Mouse (Mus musculus): ENCODE measurements around the gene Bdnf.

Gene Bdnf

GRCm38 (mm10) chr2:109704053-109704452, 29.6 kb downstream of the Bdnf start:
- DNase-seq (ENCODE audit: low spot score in 2 of 2), result no peak

DNA sequence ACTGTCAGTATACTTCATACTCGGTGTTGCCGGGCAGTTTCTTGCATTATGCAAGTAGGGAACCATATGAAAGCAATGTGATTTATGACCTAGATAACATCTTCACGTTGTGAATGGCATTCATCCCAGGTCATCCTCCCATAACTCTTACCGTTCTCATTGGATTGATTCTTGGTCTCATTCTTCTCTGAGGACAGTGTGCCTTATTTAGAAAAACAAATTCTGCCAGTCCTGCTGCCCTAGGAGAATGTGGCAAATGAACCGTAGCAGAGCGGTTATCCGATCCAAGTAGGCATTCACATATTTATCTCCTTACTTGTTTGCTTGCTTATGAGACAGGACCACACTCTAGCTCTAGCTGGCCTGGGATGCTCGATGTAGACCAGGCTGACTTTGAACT, 32.0 kb downstream of the Bdnf start:
- DNase-seq (ENCODE audit: low spot score in 2 of 2), result no peak

DNA sequence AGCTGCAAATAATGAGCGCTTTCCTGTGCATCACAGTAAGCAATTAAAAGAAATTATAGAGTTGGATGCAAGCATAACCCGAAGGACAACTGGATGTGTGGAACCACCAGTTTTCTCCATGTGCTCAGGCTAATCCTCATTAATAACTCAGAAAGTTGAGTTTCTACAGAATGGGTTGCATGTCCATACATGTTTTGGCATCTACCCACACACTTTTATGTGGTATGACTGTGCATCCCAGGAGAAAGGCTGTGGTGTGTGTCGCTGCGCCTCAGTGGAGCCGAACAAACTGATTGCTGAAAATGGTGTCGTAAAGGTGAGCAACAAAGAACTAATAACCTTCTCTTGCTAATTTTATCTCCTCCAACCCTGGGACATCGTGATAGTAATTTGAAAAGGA, 34.8 kb downstream of the Bdnf start:
- DNase-seq (ENCODE audit: low spot score in 2 of 2), result no peak

DNA sequence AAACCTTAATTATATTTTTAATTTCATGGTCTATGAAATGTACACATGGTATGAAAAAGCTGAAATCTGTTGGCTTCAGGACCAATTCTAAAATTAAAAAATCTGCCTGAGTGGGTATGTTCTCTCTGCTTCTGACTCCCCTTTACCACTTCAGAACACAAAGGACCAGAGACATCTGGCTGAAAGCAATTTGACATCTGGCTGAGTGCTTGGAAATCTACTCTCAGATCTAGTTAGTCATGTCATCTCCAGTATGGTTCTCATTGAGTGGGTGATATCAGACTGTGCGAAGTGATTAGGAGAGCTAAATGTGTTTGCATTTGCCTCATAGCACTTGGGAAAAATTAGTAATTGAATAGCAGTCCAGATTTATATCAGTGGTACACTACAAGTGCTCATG, 36.5 kb downstream of the Bdnf start:
- DNase-seq (ENCODE audit: low spot score in 2 of 2), result no peak

DNA sequence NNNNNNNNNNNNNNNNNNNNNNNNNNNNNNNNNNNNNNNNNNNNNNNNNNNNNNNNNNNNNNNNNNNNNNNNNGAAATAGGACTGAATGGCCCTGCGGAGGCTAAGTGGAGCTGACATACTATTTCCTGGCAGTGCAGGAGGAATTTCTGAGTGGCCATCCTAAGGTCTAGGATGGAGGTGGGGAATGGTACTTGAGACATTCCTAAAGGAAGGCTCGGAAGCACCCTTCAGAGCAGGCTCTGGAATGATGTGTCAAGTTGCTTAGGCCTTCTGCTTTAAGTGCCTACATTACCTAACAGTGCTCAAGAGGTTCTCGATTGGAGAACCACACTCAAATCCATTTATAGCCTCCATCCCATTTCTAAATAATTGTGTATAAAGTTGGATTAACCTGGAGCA, 50.8 kb downstream of the Bdnf start:
- DNase-seq (ENCODE audit: low spot score in 2 of 2), result no peak

DNA sequence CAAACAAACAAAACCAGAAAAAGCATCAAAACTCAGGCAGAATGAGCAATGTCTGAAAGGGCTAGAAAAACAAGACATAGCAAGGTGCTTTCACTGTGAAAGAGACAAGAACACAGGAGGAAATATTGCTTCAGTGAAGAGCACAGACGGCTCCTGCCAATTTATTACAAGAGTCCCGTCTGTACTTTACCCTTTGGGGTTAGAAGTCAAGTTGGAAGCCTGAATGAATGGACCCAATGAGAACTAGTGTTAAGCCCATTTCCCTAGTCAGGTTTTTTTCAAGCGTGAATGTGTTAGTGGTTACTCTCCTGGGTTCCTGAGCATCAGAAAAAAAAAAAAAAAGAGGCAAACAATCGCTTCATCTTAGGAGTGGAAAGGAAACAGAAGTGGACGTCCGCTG, 51.3 kb downstream of the Bdnf start:
- DNase-seq (ENCODE audit: low spot score in 2 of 2), result no peak

DNA sequence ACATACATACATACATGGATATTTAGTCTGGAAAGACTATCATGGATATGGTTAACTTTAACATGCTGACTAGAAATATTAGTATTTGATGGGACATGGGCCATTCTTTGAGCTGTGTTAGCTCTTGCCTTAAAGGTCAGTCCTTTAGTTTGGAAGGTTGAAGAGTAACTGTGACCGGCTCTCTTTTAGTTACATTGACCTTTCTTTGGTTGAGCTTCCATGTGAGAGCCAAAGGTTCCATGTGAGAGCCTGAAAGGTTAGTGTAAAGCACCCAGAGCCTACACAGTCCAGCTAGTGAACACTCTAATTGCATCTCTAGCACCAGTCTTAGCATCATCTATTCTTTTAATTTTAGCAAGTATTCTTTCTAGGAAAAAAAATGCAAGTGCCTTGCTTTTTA, 54.7 kb downstream of the Bdnf start:
- no peak for DNase-seq (ENCODE audit: low spot score in 2 of 2)

DNA sequence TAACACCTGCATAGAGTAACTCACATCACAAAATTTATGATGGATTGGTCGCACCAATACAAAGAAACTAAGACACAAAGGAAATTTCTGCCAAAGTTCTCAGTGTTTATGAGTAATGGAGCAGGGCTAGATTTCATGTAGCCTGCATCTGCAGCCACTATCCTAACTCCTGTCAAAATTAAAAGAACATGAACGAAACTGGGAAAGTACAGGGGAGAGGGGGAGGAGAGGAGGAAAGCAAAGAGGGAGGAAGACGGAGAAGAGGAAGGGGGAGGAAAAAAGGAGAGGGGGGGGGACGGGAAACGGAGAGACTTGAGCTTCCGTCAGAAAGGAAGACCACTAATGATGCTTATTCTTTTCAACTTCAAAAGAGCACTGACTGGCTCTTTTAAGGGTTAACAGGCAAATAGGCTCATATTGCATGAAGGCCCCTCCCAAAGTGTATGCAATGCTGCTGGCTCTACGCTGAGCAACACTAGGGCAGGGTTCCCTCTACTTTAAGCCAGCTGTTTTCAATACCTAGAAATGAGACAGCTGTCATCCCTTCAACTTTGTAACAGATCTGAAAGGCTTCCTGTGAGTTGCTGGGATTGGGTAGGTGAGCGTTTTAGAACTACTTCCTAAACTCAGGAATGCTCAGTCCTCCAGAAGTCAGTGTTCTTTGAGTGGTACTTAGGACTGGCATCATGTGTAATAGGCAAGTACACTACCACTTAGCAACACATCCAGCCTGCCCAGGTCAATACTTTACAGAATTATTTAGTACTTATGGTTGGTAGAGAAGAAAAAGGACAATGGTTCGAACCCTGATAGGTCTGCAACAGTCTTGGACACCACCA, 58.9 kb downstream of the Bdnf start:
- DNase-seq (ENCODE audit: low spot score in 2 of 2), result no peak

DNA sequence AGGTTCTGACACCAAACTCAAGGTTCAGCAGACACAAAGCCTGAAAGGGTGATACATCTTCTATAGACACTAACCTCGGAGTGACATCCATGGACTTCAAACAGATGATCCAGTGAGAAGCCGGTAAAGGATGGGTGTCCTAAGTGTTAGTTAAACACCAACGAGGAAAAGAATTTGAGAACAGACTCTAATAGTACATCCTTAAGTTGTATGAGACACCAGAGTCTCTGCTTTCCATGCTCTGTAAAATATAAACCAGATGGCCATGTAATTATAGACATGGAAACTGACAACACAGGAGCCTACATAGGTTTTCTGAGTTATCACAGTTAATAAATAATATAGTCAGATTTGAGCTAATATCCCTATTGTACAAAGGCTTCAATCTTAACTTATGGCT, 59.7 kb downstream of the Bdnf start:
- no peak for DNase-seq (ENCODE audit: low spot score in 2 of 2)

DNA sequence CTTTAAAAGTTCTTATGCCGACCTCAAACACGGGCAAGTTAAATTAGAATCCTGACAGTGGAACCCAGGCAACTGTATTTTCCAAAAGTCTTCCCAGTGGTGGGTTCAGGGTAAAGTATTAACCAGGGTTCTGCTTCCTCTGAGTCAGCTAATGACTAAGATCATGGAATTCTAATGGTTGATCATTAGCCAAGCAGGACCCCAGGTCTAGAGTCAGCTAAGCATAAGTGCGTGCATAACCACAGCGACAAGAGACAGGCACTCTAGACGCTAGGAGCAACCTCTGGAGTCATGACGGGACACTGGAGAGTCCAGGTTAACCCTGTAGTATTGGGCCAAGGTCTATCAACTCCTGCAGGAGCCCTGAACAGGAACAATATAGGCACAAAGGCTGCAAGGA, 60.2 kb downstream of the Bdnf start:
- DNase-seq (ENCODE audit: low spot score in 2 of 2), result no peak

DNA sequence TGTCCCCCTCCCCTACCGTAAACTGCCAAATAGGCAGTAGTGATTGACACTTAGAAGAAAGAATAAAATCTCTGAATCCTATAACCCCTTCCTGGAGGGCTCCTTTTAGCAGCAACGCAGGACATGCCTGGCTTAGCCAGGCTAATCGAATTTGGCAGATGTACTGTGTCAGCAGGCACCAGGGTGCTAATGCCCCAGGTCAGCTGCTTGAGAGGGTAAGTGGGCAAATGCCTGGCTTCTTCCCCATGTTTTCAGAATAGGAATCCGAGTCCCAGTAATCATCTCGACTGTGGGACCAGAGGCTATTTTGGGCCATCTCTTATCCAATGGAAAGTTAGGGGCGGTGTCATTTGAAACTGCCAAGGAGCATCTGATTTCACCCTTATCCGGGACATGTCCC, 60.8 kb downstream of the Bdnf start:
- no peak for DNase-seq (ENCODE audit: low spot score in 2 of 2)

DNA sequence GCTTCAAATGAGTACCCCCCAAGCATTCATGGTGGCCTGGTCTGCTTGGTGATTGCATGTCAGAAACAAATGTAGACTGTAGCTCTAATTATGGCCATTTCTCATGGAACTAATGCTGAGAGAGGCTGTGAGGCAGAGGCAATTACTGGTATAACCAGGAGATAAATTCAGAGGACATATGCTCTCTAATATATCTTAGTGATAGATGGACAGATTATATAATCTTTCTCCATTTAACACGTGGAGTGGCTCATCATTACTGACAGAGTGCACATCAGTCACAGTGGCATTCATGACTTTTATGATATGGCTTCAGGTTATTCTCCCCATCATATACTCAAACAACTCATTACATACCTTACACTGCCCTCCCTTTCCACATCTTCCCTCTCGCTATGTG, 61.8 kb downstream of the Bdnf start:
- DNase-seq (ENCODE audit: low spot score in 2 of 2), result no peak

DNA sequence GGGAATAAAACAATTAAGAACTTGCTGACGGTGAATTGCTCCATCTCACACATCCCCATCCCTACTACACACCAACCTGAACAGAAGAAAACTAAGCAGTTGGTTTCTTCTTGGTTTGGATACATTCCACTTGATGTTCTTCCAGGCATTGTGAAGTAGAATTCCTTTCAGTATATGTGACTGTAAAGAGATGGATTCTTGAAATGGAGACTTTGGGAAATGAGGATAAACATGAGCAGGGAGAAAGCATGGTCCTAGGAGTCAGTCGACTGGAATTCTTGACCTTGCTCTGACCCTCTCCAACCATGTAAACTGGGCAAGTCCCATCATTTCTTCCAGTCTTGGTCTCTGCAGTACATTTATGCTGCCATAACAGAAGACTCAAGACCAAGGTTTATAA, 63.8 kb downstream of the Bdnf start:
- DNase-seq (ENCODE audit: low spot score in 2 of 2), result no peak

DNA sequence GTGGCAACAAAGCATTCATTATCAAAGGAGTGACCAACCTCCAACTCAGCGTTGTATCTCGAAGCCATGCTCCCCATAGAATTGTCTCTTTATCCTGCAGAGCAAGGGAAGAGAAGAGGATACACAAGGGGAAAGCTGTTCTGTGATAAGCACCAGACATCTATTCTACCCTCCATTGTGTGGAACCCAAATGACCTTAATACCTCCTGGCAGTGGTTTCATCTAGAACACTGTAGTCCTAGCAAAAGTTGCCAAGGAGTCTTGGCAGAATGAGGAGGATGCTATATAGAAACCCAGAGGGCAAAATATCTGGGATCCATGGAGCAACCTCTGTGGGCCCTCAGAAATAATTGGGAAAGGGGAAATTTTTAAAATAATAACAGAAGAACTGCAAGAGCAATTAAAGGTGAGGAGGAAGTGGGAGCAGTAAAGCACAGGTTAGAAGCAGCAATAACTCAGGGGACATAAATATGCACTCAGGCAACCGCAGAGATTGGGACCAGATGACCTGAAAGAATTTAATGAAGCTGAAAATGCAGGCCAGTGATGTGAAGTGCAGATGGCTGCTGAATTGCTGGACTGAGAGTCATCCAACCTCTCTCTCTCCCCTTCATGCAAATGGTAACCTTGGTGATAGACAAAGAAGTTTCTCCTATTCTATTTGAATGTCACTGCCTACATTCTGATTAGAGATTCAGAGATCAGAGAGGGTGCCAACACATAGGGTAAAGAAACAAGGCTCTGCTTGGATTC, 68.9 kb downstream of the Bdnf start:
- DNase-seq (ENCODE audit: low spot score in 2 of 2), result no peak

DNA sequence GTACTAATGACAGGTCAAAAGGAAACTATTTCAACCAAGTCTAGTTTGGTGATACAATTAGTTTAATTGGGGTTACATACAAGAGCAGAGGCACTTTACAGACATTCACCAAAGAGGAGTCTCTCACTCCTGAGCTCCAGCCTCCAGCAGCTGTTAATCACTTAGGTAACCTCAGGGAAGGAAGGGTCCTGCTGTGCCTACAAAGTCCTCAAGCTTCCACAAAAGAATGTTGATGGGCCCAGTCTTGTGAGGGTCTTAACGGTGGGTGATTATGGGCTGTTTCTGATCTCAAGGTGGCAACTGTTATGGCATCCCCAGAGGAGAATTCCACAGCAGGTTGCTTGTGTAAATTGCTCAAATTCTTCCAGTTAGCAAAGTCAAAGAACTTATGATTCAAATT, 71.7 kb downstream of the Bdnf start:
- DNase-seq (ENCODE audit: low spot score in 2 of 2), result no peak

DNA sequence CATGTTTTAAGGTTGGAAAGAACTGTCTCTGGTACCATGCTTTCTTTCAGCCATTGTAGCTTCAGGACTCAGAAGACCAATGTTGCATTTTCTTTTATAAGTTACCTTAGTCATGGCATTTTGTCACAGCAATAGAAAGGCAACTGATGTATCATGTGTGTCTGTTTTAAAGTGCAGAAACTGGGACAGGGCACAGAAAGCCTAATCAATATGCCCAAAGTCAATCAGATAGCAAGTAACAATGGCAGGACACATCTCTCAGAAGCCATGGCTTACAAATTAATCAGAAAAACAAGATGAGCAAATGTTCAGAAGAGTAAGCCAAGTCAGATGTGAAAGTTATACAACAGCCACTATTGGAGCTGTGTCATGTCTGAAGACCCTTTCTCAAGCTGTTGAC, 73.9 kb downstream of the Bdnf start:
- DNase-seq (ENCODE audit: low spot score in 2 of 2), result no peak

DNA sequence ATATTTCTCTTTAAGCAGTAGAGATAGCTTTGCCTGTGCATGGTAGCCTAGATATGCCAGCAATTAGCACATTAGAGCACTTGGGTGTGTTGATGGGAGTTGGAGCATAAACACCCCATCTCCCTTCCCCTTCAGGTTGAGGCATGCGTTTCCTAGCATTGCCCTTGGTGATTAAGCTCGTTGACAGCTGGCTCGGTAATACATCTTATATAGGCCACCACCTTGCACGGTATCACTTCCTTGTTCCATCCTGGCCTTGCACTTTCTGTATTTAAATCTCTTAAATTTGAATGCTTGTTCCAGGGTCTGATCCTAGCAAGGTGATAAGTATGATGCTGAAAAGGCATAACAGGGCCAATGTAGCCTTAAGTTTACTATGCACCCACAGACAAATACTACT, 74.3 kb downstream of the Bdnf start:
- no peak for DNase-seq (ENCODE audit: low spot score in 2 of 2)

- no peak for DNase-seq (ENCODE audit: low spot score in 2 of 2)
Observed at GRCm38 (mm10) chr2:109749964-109750363, 75.5 kb downstream of the Bdnf start.

GRCm38 (mm10) chr2:109750484-109750883, 76.0 kb downstream of the Bdnf start:
- no peak for DNase-seq (ENCODE audit: low spot score in 2 of 2)

DNA sequence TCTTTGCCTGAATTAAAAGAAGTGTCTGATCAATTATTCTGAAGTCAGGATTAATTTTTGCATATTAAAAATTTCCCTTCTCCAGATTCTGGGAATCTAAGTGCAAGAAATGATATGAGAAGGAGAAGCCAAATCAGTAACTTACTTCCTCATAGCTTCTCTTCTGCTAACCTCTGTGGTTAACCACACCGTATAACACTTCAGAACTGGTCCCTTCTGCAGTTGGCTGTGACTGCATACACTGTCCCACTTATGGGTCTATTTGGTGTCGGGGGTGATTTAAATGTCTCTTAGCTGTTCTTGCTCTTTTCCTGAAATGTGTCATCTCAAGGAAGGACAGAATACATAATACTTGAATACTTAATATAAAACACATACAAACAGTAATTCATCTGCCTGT, 81.8 kb downstream of the Bdnf start:
- DNase-seq (ENCODE audit: low spot score in 2 of 2), result no peak

DNA sequence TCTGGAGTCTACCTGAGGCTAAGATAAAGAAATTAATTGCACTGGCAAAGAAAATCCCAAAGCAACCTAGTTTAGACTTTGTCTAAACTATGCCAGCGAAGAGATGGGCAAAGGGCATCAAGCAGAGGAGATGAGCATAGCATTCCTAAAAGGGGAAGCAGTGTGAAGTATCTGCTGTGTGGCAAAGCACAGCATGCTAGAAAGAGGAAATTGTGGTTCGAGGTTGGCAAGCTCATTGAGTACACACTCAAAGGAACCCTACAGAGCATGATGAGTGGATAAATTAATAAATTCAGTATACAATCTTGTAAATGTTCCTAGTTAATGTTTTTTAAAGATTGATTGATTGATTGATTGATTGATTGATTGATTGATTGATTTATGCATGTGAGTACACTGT, 92.3 kb downstream of the Bdnf start:
- DNase-seq (ENCODE audit: low spot score in 2 of 2), result no peak

DNA sequence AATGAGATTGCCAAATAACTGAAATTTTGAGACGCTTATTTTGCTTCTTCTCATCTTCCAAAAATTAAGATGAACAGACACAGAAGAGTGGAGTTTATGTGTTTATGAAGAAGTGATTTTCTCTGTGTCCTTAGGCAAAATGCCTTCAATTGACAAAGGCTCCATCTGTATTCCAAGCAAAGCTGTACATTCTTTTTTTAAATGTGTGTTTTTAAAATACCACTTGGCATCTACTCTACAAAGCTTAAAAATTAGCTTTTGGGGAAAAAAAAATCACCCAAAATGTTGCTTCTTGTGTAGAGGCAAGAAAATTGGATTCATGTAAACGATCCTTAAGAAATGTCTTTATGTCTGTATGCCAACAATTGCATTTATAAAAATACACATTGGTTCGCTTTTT, 94.3 kb downstream of the Bdnf start:
- no peak for DNase-seq (ENCODE audit: low spot score in 2 of 2)

- DNase-seq (ENCODE audit: low spot score in 2 of 2), result no peak
Observed at GRCm38 (mm10) chr2:109776374-109776773, 101.9 kb downstream of the Bdnf start.

Data from cerebellum, postnatal 4 days (tissue).